Comparison of ENCODE assay signal across 7 mouse cellular contexts in the genomic region with DNA sequence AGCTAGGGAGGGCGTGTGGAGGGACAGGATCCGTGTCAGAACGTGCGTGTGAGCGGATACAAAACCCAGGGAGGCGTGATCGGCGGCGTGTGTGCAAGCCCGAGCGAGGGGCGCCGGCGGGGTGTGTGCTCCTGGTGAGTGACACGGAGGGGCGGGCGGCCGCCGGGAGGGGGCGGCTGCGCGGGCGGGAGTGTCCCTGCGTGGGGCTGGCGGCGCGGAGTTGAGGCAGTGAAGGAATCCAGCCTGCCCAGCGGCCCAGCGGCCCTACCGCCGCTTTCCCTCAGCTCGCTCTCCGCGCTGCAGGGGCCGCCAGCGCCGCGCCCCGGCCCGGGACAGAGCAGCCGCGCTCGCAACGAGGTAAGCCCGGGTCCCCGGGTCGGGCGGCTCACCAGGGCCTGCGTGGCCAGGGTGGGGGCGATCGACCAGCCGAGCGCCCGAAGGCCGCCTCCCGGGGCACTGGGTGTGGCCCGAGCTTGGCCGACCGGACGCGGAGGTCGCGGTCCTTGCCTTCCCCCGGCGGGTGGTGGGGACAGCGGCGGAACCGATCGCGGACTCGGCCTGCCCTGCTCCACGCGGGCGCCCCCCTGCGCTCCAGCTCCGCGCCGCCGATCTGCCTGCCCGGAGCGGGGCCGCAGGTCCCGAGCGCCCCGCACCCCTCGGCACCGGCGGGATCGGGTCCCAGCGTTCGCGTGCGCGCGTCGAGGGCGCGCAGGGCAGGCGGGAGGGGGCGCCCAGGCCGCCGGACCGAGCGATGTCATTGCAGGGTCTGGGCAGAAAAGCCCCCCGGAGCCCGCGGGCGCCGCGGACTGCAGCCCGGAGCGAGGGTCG. TPM values are rescaled to one million over a fixed set of nuclear protein-coding genes. Genes with fewer than 3 reads are reported as not detected.
DNase-seq lines count a peak whose midpoint lies in the region; ATAC-seq and TF ChIP-seq lines count a peak whose summit lies in the region.

No protein-coding gene starts in this region.

- no peaks in the 10 kb centered on the region for H3K4me1 ChIP-seq in embryonic facial prominence, embryonic 11.5 days (ENCODE audit: control insufficient read depth, insufficient read depth, low read length)
- peaks cover 34% of the 10 kb centered on the region for H3K4me1 ChIP-seq in limb, embryonic 14.5 days (ENCODE audit: control insufficient read depth, insufficient read depth, low read length)
- H3K4me1 ChIP-seq in midbrain, postnatal 0 days (ENCODE audit: insufficient read depth, low read length): no peaks in the 10 kb centered on the region
- no peaks in the 10 kb centered on the region for H3K4me1 ChIP-seq in stomach, embryonic 16.5 days (ENCODE audit: control insufficient read depth, insufficient read depth, low read length)

- H3K4me2 ChIP-seq in embryonic facial prominence, embryonic 11.5 days (ENCODE audit: low read depth, low read length): peak overlapping the region; percentile 84
- peak overlapping the region; percentile 84 for H3K4me2 ChIP-seq in limb, embryonic 14.5 days (replicated peaks; ENCODE audit: low read depth, low read length, severe bottlenecking)
- peak overlapping the region; percentile 86 for H3K4me2 ChIP-seq in midbrain, postnatal 0 days (ENCODE audit: low read depth, low read length, poor library complexity, severe bottlenecking)
- peak overlapping the region; percentile 72 for H3K4me2 ChIP-seq in stomach, embryonic 16.5 days (ENCODE audit: low read depth, low read length)

- 0 out of 2 replicates have a peak, but pooled peaks have one; percentile 50 for TF ChIP-seq POLR2A in limb, embryonic 14.5 days (IDR thresholded peaks at IDR 0.05; ENCODE audit: borderline replicate concordance, extremely low read depth, insufficient read depth, insufficient read length)

- under 1% methylated on average over 97 of the region's 113 CpGs for WGBS in embryonic facial prominence, embryonic 11.5 days
- WGBS in limb, embryonic 14.5 days: under 1% methylated on average over 57 of the region's 113 CpGs
- under 1% methylated on average over 77 of the region's 113 CpGs for WGBS in midbrain, postnatal 0 days
- WGBS in stomach, embryonic 16.5 days: under 1% methylated on average over 106 of the region's 113 CpGs

- no peaks in the 10 kb centered on the region for H3K27me3 ChIP-seq in embryonic facial prominence, embryonic 11.5 days (ENCODE audit: control insufficient read depth, insufficient read depth, low read length)
- no peaks in the 10 kb centered on the region for H3K27me3 ChIP-seq in limb, embryonic 14.5 days (ENCODE audit: control insufficient read depth, insufficient read depth, low read length)
- no peaks in the 10 kb centered on the region for H3K27me3 ChIP-seq in midbrain, postnatal 0 days (ENCODE audit: insufficient read depth, low read length)
- H3K27me3 ChIP-seq in stomach, embryonic 16.5 days (ENCODE audit: control insufficient read depth, insufficient read depth, low read length): no peaks in the 10 kb centered on the region

- peak; percentile 22 to 30 for DNase-seq in adrenal gland, postnatal 4 days (ENCODE audit: low spot score in 2 of 2)
- peak; percentile 73 for DNase-seq in embryonic facial prominence, embryonic 11.5 days (ENCODE audit: low spot score)
- DNase-seq in heart, adult 18-20 months: peak; percentile 75 to 79
- peak; percentile 82 for DNase-seq in kidney, adult 18-20 months
- DNase-seq in limb, embryonic 14.5 days (ENCODE audit: low spot score): peak; percentile 71
- peak; percentile 62 for DNase-seq in midbrain, postnatal 0 days (ENCODE audit: low spot score)

- H3K4me3 ChIP-seq in embryonic facial prominence, embryonic 11.5 days (ENCODE audit: low read depth, low read length): peak overlapping the region; percentile 78
- peak overlapping the region; percentile 88 for H3K4me3 ChIP-seq in limb, embryonic 14.5 days (replicated peaks; ENCODE audit: low read length)
- peak overlapping the region; percentile 93 for H3K4me3 ChIP-seq in midbrain, postnatal 0 days (ENCODE audit: low read depth, low read length)
- H3K4me3 ChIP-seq in stomach, embryonic 16.5 days (replicated peaks; ENCODE audit: low read length): peak overlapping the region; percentile 89

- H3K27ac ChIP-seq in embryonic facial prominence, embryonic 11.5 days (replicated peaks; ENCODE audit: low read depth, low read length): peak overlapping the region; percentile 78
- H3K27ac ChIP-seq in limb, embryonic 14.5 days (replicated peaks; ENCODE audit: low read depth, low read length): peak overlapping the region; percentile 99
- peak overlapping the region; percentile 95 for H3K27ac ChIP-seq in midbrain, postnatal 0 days (ENCODE audit: low read depth, low read length)
- H3K27ac ChIP-seq in stomach, embryonic 16.5 days (ENCODE audit: low read length): peak overlapping the region; percentile 98

- peak overlapping the region; percentile 95 for H3K9ac ChIP-seq in embryonic facial prominence, embryonic 11.5 days (replicated peaks; ENCODE audit: low read length)
- peak overlapping the region; percentile 99 for H3K9ac ChIP-seq in limb, embryonic 14.5 days (ENCODE audit: low read depth, low read length, severe bottlenecking)
- H3K9ac ChIP-seq in midbrain, postnatal 0 days (replicated peaks; ENCODE audit: low read length, poor library complexity, severe bottlenecking): peak overlapping the region; percentile 94
- H3K9ac ChIP-seq in stomach, embryonic 16.5 days (ENCODE audit: low read length): peak overlapping the region; percentile 99

- ATAC-seq in embryonic facial prominence, embryonic 11.5 days (replicated peaks; ENCODE audit: insufficient number of reproducible peaks, low FRiP score, low TSS enrichment, low read depth): peak; percentile 90
- ATAC-seq in limb, embryonic 14.5 days (ENCODE audit: low FRiP score, low read depth): peak; percentile 88
- ATAC-seq in midbrain, postnatal 0 days (ENCODE audit: low FRiP score): peak; percentile 88
- ATAC-seq in stomach, embryonic 16.5 days (ENCODE audit: insufficient read depth, low FRiP score): peak; percentile 91

- TF ChIP-seq CTCF in midbrain, postnatal 0 days (IDR thresholded peaks at IDR 0.05): no peak

- H3K36me3 ChIP-seq in embryonic facial prominence, embryonic 11.5 days (replicated peaks; ENCODE audit: control insufficient read depth, insufficient read depth, low read depth, low read length): no peaks in the 10 kb centered on the region
- H3K36me3 ChIP-seq in limb, embryonic 14.5 days (ENCODE audit: control insufficient read depth, insufficient read depth, low read length): no peaks in the 10 kb centered on the region; the same call in 1 of the 2 replicates
- H3K36me3 ChIP-seq in midbrain, postnatal 0 days (ENCODE audit: insufficient read depth, low read length): no peaks in the 10 kb centered on the region
- H3K36me3 ChIP-seq in stomach, embryonic 16.5 days (ENCODE audit: control insufficient read depth, insufficient read depth, low read length): no peaks in the 10 kb centered on the region

- no peaks in the 10 kb centered on the region for H3K9me3 ChIP-seq in embryonic facial prominence, embryonic 11.5 days (replicated peaks; ENCODE audit: control insufficient read depth, low read length)
- no peaks in the 10 kb centered on the region for H3K9me3 ChIP-seq in limb, embryonic 14.5 days (ENCODE audit: control insufficient read depth, low read length)
- H3K9me3 ChIP-seq in midbrain, postnatal 0 days (ENCODE audit: low read length): no peaks in the 10 kb centered on the region
- no peaks in the 10 kb centered on the region for H3K9me3 ChIP-seq in stomach, embryonic 16.5 days (replicated peaks; ENCODE audit: control insufficient read depth, low read length)

RNA-seq across cellular contexts. Expression of a gene that starts 0.9 kb away (rescaled TPM):
- 10 to 100 TPM; 20.7 to 22.2 TPM for total RNA-seq in adrenal gland, postnatal 4 days (2021)
- 51.9 and 52.4 TPM in 2 replicates for polyA plus RNA-seq in embryonic facial prominence, embryonic 11.5 days (2014; fragmentation: Nextera tagmentation; extraction: Ambion mirVana)
- total RNA-seq in heart, adult 18-20 months (2021): 1 to 10 TPM; 7.1 to 7.3 TPM
- 59.4 and 81.4 TPM in 2 replicates for polyA plus RNA-seq in limb, embryonic 14.5 days (2012; rRNA removed)
- 202 and 222 TPM in 2 replicates for polyA plus RNA-seq in limb, embryonic 14.5 days (2014; fragmentation: Nextera tagmentation; extraction: Ambion mirVana)
- total RNA-seq in midbrain, postnatal 0 days (2014; rRNA removed): 34.8 and 36.2 TPM in 2 replicates
- polyA plus RNA-seq in midbrain, postnatal 0 days (2015; fragmentation: Nextera tagmentation; extraction: Ambion mirVana): 74.7 and 80.4 TPM in 2 replicates
- polyA plus RNA-seq in stomach, embryonic 16.5 days (2015; fragmentation: Nextera tagmentation; extraction: Ambion mirVana): 88.6 and 95.9 TPM in 2 replicates

Comparison
In these comparisons a context has a peak if more than half of its experiments do, and no peak if none do; other contexts are left out.
1. Peak in every context shown above with its lines: DNase-seq, ATAC-seq, H3K4me3 ChIP-seq and H3K27ac ChIP-seq.
2. DNase-seq: peak in every context shown above with its lines; median percentile 82 in kidney, adult 18-20 months; 77 in heart, adult 18-20 months; 73 in embryonic facial prominence, embryonic 11.5 days; 71 in limb, embryonic 14.5 days; 62 in midbrain, postnatal 0 days; 26 in adrenal gland, postnatal 4 days.